Mouse (Mus musculus) CH12.LX (cell line): ENCODE measurements at regions not wholly inside any gene's neighbourhood (a gene's known extent, or its start where the extent isn't known, plus 50 kb on each side); places are given as distances from the start of the nearest gene placed in this dataset.

Experiments
- DNase-seq: peaks from one replicate; pipeline ENCODE4 v3.0.0-alpha.2; 2013; ENCODE audit errors: extremely low read depth
- H3K27ac ChIP-seq: 2 replicates; pipeline ENCODE4 v1.5.1; 2012; ENCODE audit warnings: low read depth, mild to moderate bottlenecking, control low read depth, moderate library complexity; ENCODE audit not compliant: insufficient read depth
- H3K27me3 ChIP-seq: replicated peaks from 2 replicates; pipeline ENCODE3; 2012; ENCODE audit warnings: inconsistent platforms
- H3K36me3 ChIP-seq, 2 experiments: replicated peaks in 1 of 2; 2 replicates each; pipeline versions ENCODE3 to v1.6.1; 2012; ENCODE audit warnings: inconsistent platforms in 1 of 2, low read length in 1 of 2, mild to moderate bottlenecking in 1 of 2, mixed read lengths in 1 of 2, moderate library complexity in 1 of 2; ENCODE audit not compliant: control insufficient read depth in 1 of 2, insufficient read depth in 1 of 2
- H3K4me1 ChIP-seq, 2 experiments: 2 replicates each; pipeline ENCODE4 v1.6.1; 2012; ENCODE audit warnings: inconsistent platforms in 1 of 2, moderate library complexity in 1 of 2; ENCODE audit not compliant: insufficient read depth in 2 of 2, control insufficient read depth in 1 of 2
- H3K4me2 ChIP-seq: 2 replicates; pipeline ENCODE4 v1.6.1; 2012; ENCODE audit warnings: low read depth, mild to moderate bottlenecking, control low read depth; ENCODE audit not compliant: poor library complexity, insufficient read depth, severe bottlenecking
- H3K4me3 ChIP-seq, 3 experiments: fragments of 150-350 bp in 1 of 3; sonication (generic) in 1 of 3; replicated peaks in 1 of 3; 2 replicates each; pipeline versions ENCODE3 to v1.5.1; 2011 to 2012; ENCODE audit warnings: low read depth in 2 of 3, low read length in 2 of 3, mild to moderate bottlenecking in 2 of 3, moderate library complexity in 2 of 3, control low read depth in 1 of 3, improper control_type of control experiment in 1 of 3, inconsistent platforms in 1 of 3, mixed read lengths in 1 of 3; ENCODE audit not compliant: poor library complexity in 1 of 3
- H3K79me2 ChIP-seq: replicated peaks from 2 replicates; pipeline ENCODE4 v1.6.1; 2012; ENCODE audit warnings: mild to moderate bottlenecking, moderate library complexity; ENCODE audit not compliant: control insufficient read depth, poor library complexity, insufficient read depth, severe bottlenecking; ENCODE audit errors: extremely low read depth
- H3K9ac ChIP-seq: 2 replicates; pipeline ENCODE4 v1.6.1; 2012; ENCODE audit warnings: low read depth, mild to moderate bottlenecking, control low read depth, moderate library complexity; ENCODE audit not compliant: insufficient read depth
- H3K9me3 ChIP-seq: replicated peaks from 2 replicates; pipeline ENCODE3; 2012; ENCODE audit warnings: low read length, inconsistent platforms, mixed read lengths
- CHD1 ChIP-seq: IDR thresholded peaks from 2 replicates; pipeline ENCODE4 v1.6.1; 2012; ENCODE audit warnings: low read depth, low read length, improper control_type of control experiment, inconsistent platforms
- ELF1 ChIP-seq: IDR thresholded peaks from 2 replicates; pipeline ENCODE4 v1.6.1; 2014; ENCODE audit warnings: low read depth, mild to moderate bottlenecking, inconsistent platforms, low read length, improper control_type of control experiment
- EP300 ChIP-seq: IDR thresholded peaks from 2 replicates; pipeline ENCODE4 v1.6.1; 2011; ENCODE audit warnings: low read length, improper control_type of control experiment
- ETS1 ChIP-seq: conservative IDR thresholded peaks from 2 replicates; pipeline ENCODE4 v1.6.1; 2012; ENCODE audit warnings: low read depth, mild to moderate bottlenecking, inconsistent platforms, low read length, improper control_type of control experiment, moderate library complexity
- GABPA ChIP-seq: IDR thresholded peaks from 2 replicates; pipeline ENCODE4 v1.6.1; 2012; ENCODE audit warnings: low read depth, low read length, improper control_type of control experiment, inconsistent platforms; ENCODE audit not compliant: insufficient replicate concordance
- MAZ ChIP-seq: IDR thresholded peaks from 2 replicates; pipeline ENCODE4 v1.6.1; 2012; ENCODE audit warnings: low read depth, mild to moderate bottlenecking, inconsistent platforms, low read length, improper control_type of control experiment, moderate library complexity
- PAX5 ChIP-seq: IDR thresholded peaks from 2 replicates; pipeline ENCODE4 v1.6.1; 2012; ENCODE audit warnings: low read length, inconsistent platforms, mixed read lengths
- POLR2A ChIP-seq: IDR thresholded peaks from 2 replicates; pipeline ENCODE4 v1.6.1; 2011; ENCODE audit warnings: low read depth, mild to moderate bottlenecking, improper control_type of control experiment, low read length
- SIN3A ChIP-seq: IDR thresholded peaks from 2 replicates; pipeline ENCODE4 v1.6.1; 2012; ENCODE audit warnings: low read length, improper control_type of control experiment, inconsistent platforms
- SMC3 ChIP-seq: IDR thresholded peaks from 2 replicates; pipeline ENCODE4 v1.6.1; 2011; ENCODE audit warnings: low read depth, low read length, improper control_type of control experiment
- TCF12 ChIP-seq: IDR thresholded peaks from 2 replicates; pipeline ENCODE4 v1.6.1; 2014; ENCODE audit warnings: low read depth, mild to moderate bottlenecking, inconsistent platforms, low read length, improper control_type of control experiment
- UBTF ChIP-seq: IDR thresholded peaks from 2 replicates; pipeline ENCODE4 v1.6.1; 2012; ENCODE audit warnings: low read depth, mild to moderate bottlenecking, inconsistent platforms, low read length, improper control_type of control experiment, moderate library complexity
- USF2 ChIP-seq: conservative IDR thresholded peaks from 2 replicates; pipeline ENCODE4 v1.6.1; 2011; ENCODE audit warnings: low read depth, low read length, improper control_type of control experiment
- ZKSCAN1 ChIP-seq: IDR thresholded peaks from 2 replicates; pipeline ENCODE4 v1.6.1; 2012; ENCODE audit warnings: low read depth, inconsistent platforms, low read length, improper control_type of control experiment, borderline replicate concordance
- ZMIZ1 ChIP-seq: IDR thresholded peaks from 2 replicates; pipeline ENCODE4 v1.6.1; 2012; ENCODE audit warnings: low read depth, mild to moderate bottlenecking, inconsistent platforms, low read length, improper control_type of control experiment
- ZNF384 ChIP-seq: IDR thresholded peaks from 2 replicates; pipeline ENCODE4 v1.6.1; 2012; ENCODE audit warnings: low read depth, low read length, improper control_type of control experiment, inconsistent platforms
- dilution Hi-C: fragments of 300-500 bp; cut with MboI; formaldehyde crosslinking; loops from 2 replicates; pipeline ENCODE4 v1.14.3; 2020; ENCODE audit warnings: low sequenced_read_pairs; ENCODE audit not compliant: extremely low pct_unique_long_range_greater_than_20kb, extremely low pct_ligation_motif_present
- in situ Hi-C: fragments of 300-500 bp; cut with MboI; formaldehyde crosslinking; loops from 3 replicates; pipeline ENCODE4 v1.14.3; 2019; ENCODE audit warnings: low sequenced_read_pairs, low pct_ligation_motif_present, low pct_unique_long_range_greater_than_20kb, mixed read lengths

DNA sequence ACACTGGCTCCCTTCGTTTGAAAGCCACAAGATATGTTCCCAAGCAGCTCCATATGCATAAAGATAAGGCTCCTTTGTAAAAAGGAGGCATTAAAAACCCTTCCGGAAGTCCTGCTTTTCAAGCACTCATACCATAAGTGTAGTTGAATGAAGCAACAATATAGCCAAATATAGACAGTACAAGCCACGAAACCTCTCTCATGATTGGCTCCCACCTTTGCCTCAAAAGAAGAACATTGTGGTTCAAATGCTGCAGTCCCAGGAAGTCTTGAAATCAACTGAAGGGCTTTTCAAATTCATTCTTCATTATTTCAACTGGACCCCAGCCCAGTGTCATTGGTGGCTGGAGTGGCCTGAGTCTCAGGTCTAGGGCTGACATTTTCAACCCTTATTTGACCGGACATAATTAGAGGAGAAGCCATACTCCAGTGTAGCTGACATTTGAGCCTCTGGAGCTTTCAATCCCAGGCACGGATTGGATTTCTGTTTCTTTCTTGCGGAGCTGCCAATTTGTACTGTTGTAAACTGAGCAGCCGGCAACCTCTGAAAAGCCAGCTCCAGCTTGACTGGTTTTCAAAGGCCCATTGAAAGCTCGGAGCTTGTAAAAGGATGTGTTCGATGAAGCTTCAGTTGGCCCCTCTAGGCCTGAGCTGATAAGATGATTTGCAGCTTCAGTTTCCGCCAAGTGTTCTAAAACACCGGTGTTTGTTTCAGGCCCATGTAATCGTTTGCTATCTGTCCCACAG lies 105.4 kb downstream of the Tmsb4x start:
- Histone ChIP-seq H3K27ac (peak overlapping the region; percentile 64; the same call in 1 of the 2 replicates), H3K9ac (no peak overlapping the region; the same call in 1 of the 2 replicates), H3K4me1 (peaks cover 7 to 50% of the 10 kb centered on the region in 2 experiments; a peak in 3 of 4 replicates), H3K36me3 (no peaks in the 10 kb centered on the region), H3K9me3 (no peaks in the 10 kb centered on the region), H3K4me2 (no peak overlapping the region), H3K27me3 (no peaks in the 10 kb centered on the region), H3K4me3 (no peak overlapping the region), H3K79me2 (peaks cover 7% of the 10 kb centered on the region; the same call in 1 of the 2 replicates)
- in situ Hi-C loops, result loop anchor here (25.0 kb wide), 1 partner anchor 291 kb away; no protein-coding TSS in a partner anchor
- TF ChIP-seq SIN3A (no peak), ELF1 (no peak), UBTF (no peak), CHD1 (no peak), ETS1 (no peak), USF2 (no peak), GABPA (no peak), PAX5 (no peak), POLR2A (no peak), SMC3 (no peak), MAZ (no peak), ZKSCAN1 (no peak), EP300 (no peak)
- no peak for DNase-seq
- dilution Hi-C loops, result no loop called here

DNA sequence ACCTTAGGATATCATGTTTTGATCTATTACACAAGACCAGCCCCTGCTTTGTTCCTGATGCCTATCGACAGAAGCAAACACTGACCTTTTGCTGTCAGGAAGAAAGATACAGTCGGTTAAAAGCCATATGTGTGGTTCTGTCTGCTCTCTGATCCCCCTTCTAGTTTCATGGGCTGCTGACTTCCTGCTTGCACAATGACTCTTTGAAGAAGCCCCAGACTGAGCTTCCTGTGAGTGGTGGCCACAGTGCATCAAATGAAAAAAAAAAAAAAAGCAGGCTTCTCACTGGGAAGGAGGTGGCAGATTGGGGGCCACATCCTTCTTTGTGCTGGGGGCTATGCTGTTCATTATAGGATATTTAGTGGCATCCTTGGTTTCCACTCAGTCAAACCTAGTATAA lies 107.2 kb downstream of the Tmsb4x start:
- Histone ChIP-seq H3K4me2 (peak overlapping the region; percentile 44; the same call in 1 of the 2 replicates), H3K27me3 (no peaks in the 10 kb centered on the region), H3K4me3 (peak overlapping the region; percentile 37 to 52 (median 38)), H3K79me2 (peaks cover 7% of the 10 kb centered on the region; the same call in 1 of the 2 replicates), H3K27ac (peak overlapping the region; percentile 87), H3K9ac (peak overlapping the region; percentile 87), H3K9me3 (no peaks in the 10 kb centered on the region), H3K36me3 (no peaks in the 10 kb centered on the region), H3K4me1 (peaks cover 7 to 37% of the 10 kb centered on the region in 2 experiments; a peak in 3 of 4 replicates)
- DNase-seq, result no peak
- in situ Hi-C loops, result loop anchor here (25.0 kb wide), 1 partner anchor 290 kb away; no protein-coding TSS in a partner anchor
- 0 out of 2 replicates have a peak, but pooled peaks have one; percentile 30 for TF ChIP-seq SIN3A
- TF ChIP-seq ZNF384, result peak; percentile 91
- TF ChIP-seq TCF12, result peak; percentile 15; the same call in 1 of the 2 replicates
- TF ChIP-seq POLR2A, result peak; percentile 37; the same call in 1 of the 2 replicates
- TF ChIP-seq ZMIZ1, result no peak
- peak; percentile 64 for TF ChIP-seq ELF1
- dilution Hi-C loops, result no loop called here
